Mouse (Mus musculus): ENCODE data around the gene Plxna2.

The Plxna2 gene

DNA sequence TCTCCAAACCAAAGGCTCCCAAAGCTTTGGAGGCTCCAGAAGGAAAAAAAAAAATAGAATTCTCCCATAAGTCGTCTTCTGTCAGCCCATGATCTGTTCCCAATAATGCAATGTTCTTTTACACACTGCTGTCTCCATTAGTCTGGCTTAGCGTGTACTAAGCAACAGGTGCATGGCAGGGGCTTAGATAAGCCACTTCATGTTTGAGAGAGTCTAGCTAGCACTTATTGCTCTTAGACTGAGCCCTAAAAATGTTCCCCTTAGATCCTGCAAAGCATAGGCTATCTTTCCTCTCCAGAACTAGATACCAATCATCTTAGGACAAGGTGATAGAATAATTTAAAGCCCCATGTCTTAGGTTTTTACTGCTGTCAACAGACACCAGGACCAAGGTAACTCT is 156.3 kb downstream of the Plxna2 start:
- no peak for DNase-seq (ENCODE audit: low read depth)

DNA sequence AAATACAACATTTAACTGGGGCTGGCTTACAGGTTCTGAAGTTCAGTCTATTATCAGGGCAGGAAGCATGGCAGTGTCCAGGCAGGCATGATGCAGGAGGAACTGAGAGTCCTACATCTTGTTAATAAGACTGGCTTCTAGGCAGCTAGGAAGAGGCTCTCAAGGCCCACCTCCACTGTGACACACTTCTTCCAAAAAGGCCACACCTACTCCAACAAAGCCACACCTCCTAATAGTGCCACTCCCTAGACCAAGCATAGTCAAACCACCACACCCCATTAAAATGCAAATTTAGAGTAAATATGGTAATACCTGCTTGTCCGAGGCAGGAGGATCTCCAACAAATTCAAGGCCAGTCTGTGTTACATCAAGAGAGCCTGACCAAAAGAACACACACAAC is 156.7 kb downstream of the Plxna2 start:
- no peak for DNase-seq (ENCODE audit: low read depth)

DNA sequence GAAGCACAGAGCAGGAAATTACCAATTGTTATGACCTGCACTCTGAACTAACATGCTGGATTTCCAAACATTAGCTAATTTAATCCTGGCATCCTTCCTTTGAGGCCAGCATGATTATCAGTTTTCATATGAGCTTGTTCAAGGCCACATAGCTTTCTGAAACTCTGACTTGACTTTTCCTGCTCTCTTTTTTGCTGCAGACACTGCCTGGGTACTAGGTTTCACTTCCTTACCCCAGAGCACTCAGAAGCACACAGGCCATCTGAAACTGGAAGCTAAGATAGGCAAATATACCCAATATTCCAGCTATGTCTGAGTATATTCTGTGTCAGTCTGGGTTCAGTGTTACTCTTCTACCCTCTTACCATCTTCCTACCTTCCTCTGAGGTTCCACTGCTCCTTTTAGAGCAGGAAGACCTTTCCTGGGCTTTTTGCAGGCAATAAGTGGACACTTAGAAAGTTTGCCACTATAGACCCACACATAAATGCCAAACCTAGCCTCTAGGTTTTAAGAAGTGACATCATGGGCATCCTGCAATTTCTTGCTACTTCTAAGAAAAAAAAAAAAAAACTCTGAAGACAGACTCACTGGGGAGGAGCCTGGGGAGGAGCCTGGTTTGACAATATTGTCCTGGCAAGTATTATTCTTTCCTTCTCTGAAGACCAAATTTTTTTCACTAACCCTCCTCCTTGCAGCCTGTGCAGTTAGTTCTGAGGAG is 157.8 kb downstream of the Plxna2 start:
- DNase-seq (ENCODE audit: low read depth): no peak

DNA sequence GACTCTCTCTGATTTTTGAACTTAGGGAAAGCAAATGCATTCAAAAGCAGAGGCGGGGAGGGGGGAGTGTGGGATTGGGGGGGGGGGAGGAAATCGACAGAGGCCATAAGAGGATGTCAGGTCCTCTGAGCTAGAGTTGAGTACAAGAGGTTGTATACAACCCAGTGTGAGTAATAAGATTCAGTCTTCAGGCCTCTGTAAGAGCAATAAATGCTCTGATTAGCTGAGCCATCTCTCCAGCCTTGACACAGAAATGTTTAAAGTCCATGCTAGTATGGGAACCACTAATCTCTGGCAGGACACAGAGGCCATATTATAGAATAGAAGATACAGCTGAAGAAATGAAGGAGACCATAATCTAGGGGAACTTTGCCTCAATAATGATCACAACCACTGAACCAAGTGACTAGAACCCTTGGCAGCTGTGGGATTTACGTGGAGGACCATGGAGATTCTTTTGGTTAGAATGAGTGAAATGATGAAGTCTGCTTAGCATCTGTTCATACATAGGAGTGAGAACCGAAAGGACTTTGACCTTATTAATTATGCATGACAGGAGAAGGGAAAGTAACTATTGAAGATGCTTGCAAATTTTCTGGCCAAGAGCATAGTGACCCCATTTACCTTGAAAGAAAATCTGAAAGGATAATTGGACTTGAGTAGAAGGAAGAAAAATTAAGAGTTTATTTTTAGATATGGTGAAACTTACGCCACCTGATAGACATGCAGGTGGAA is 158.7 kb downstream of the Plxna2 start:
- no peak for DNase-seq (ENCODE audit: low read depth)

DNA sequence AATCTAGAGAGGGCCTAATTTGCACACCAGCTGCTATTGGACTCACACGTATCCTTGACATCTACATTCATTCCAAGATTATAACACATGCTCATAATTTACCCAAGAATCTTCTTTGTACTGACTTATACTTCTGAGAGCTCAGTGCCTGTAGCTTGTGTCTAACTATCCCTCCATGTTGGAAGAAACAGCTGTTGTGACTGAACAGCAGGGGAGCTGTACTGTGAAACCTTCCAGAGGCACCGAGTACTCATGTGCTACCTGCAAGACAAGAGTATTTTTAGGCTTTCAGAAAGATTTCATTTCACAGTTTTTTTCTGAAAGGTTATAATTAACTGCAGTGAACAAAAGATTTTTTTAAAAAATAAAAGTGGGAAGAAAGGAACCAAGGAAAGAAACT is 159.6 kb downstream of the Plxna2 start:
- no peak for DNase-seq (ENCODE audit: low read depth)

DNA sequence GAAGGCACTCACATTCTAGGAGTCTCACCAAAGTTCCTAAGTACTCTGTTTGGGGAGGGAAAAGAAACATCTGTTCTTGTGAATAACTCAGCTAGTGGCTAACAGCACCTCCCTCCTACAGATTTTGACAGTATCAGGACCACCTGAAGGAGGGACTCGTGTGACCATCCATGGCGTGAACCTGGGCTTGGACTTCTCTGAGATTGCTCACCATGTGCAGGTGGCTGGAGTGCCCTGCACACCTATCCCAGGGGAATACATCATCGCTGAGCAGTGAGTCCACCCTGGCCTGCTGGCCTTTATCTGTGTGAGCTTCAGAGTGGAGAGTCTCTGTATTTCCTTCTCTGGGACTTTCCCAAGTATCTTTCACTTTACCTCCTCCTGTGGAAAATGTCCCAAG is 162.4 kb downstream of the Plxna2 start:
- no peak for DNase-seq (ENCODE audit: low read depth)

DNA sequence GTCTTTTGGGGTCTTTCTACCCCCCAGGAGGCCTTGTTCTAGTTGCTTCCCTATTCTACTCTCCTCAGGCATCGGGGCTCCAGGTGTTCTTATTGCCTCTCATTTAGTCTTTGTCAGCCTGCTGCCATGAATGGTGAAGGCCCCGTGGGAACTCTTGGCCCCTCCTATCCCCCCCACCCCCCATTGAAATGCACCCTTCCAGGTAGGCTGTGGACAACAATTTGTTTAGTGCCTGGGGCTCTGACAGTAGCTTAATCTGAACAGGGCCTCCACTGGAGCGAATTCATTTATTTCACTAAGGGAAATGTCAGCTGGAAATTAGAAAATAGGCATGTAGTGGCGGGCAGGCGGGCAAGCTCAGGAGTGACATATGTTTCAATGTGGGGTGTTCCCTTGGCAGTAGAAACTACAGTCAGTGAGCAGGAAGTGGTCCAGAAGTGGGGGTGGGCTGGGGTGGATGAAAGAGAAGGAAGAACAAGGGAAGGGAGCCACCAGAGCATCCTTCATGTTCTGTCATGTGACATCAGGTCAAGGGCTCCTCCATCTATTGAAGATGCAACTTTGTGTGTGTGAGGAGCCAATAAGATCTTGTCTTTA is 162.9 kb downstream of the Plxna2 start:
- DNase-seq (ENCODE audit: low read depth): no peak

DNA sequence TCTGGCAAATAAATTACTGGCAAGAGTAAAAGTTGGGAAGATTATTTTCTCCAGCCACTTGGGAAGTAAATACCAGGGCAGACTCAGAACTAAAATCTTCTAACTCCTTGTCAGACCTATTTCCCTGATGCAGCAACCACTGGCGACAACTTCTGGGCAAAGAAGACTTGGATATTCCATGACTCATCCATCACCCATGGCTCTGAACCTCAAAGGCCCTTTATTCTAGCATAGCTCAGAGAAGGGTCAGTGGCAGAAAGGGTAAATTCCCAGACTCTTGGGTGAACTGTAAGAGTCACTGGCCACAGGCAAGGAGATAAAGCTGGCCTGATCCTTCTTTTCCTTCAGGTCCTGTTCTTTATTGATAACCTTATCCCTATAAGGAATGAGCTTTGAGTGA is 163.5 kb downstream of the Plxna2 start:
- no peak for DNase-seq (ENCODE audit: low read depth)

DNA sequence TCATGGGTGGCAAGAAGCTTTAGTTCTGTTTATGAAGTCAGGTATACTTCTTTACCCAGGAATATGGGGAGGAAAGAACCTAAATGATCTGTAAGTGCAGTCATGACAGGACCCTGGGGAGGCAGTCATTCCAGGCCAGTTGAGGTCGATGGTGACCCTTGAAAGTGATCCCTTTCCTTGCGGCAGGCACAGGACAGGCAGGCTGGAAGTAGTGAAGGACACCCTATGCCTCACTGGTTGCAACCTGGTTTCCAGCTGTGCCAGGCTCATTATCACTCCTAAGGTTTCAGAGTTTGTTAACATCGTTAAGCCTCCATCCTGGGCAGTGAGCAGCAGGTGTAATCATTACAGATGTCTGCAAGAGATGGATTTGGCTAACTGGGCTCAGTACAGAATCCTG is 164.3 kb downstream of the Plxna2 start:
- DNase-seq (ENCODE audit: low read depth): no peak

DNA sequence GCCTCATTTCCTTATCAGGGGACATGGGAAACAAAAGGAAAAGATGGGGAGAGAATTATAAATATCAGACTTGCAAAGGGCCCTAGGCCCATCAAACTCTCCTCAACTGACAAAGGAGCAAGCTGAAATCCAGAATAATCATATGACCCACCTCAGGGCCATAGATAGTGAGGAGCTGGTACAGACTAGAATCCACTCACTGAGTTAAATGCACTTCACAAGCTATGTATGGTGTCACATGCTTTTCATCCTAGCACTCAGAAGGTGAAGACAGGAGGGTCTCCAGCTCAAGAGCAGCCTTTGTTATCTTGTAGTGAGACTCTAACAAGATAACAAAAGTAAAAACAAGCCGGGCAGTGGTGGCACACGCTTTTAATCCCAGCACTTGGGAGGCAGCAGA is 169.6 kb downstream of the Plxna2 start:
- no peak for DNase-seq (ENCODE audit: low read depth)

DNA sequence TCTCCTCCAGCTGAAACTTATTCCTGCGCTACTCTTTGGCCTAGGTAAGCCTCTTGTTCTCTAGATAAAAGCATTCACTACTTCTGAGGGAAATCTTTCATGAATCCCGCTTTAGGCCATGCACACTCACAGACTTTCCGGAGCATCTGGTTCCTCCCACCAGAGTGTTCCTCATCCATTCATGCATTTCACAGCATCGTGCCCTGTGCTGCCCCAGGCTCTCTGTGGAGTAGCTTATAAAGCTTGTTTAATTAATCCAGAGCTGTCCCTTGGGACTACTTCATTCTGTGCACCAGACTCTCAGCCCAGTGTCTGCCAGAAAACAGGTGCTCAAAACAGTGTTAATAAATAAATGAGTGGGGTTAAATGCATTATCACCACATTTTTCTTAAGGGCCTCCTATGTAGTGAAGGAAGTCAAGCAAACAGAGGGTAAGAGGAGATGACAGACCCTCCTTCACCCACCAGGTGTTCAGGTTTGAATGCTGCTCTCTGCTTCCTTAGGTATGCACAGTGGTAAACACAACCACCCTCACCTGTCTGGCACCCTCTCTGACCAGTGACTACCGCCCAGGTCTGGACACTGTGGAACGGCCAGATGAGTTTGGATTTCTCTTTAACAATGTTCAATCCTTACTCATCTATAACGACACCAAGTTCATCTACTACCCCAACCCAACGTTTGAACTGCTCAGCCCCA is 175.4 kb downstream of the Plxna2 start:
- DNase-seq (ENCODE audit: low read depth): no peak

DNA sequence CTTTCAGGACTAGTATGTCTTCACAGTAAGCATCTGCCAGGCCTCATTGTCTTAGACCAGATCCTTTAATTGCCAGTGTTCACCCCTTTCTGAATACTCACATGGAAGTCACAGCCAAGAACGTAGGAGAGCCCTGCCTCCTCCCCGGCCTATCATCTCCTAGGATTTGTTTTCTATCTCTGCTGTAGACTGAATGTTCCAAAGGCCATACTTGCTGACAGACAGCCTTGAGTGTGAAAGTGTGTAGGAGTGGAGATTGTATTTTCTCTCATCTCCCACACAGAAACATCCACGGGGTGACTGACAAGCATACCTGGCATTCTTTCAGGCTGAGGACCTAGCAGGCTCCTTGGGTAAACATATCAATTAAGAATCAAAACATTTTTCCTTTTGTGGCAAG is 177.3 kb downstream of the Plxna2 start:
- no peak for DNase-seq (ENCODE audit: low read depth)

DNA sequence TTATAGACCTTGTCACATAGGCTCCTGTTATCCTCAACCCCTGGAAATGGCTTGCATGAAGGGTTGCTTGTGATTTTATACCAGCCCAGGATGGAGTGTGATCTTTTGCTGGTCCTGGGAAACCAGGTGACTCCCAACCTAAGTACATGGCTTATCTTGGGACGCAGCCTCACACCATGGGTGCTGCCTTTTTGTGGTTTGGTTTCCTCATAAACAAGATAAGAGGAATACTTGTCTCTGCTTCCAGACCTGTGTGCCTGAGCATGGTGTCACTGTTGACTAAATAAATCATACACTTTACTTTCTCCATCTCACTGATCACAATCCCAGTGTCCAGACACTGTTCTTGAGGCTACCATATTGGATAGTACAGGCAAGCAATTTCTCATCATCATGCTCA is 179.8 kb downstream of the Plxna2 start:
- DNase-seq (ENCODE audit: low read depth): no peak

DNA sequence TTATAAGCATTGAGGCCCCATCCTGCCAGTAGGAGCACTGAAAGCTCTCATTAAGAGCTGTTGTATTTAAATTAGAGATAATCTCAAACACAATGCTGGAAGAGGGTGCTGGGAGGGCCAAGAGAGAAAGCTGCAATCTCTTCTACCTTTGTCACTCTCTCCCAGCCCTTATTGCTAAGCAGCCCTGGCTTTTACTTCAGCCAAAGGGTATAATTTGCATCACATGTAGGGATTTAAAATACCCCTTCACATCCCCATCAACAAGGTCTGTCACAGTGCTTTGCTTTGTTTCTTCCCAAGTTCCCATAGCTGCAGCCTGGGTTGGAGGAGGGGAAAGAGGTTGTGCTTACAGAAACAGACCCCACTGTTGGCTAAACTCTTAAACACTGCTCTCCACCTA is 180.5 kb downstream of the Plxna2 start:
- DNase-seq (ENCODE audit: low read depth): no peak

DNA sequence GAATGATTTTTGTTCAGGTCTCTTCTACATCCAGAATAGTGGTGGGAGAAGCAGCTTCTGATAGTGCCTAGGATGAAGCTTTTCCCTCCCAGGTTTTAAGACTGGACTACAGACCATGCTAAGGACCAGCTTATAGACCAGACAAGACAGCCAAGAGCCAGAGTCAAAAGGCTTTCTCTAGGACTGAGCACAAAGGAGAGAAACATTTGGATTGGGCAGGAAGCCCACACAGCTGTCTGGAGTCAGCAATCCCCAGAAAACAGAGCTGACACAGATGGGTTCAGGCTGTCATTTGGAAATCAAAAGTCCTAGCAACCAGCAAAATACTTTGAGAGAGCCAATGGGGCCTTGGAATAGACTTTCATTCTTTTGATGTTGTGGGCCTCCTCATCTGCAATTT is 190.2 kb downstream of the Plxna2 start:
- no peak for DNase-seq (ENCODE audit: low read depth)

DNA sequence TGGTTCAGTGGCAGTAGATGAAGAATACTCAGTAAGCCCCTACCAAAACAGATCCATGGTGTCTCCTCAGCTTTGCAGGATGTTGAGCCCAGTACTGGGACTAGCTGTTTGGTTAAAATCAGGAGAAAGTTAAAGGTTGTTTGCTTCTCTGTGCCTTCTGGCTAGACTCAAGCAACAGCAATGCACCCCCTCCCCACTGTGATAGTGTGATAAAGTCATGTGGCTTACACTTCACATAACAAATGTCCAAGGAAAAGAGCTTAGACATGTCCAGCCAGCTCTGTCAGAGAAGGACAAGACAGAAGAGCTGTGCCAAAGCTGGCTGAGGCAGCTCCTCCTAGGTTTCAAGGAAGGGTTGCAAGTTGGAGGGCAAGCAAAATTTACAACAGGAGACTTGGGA is 190.7 kb downstream of the Plxna2 start:
- no peak for DNase-seq (ENCODE audit: low read depth)

DNA sequence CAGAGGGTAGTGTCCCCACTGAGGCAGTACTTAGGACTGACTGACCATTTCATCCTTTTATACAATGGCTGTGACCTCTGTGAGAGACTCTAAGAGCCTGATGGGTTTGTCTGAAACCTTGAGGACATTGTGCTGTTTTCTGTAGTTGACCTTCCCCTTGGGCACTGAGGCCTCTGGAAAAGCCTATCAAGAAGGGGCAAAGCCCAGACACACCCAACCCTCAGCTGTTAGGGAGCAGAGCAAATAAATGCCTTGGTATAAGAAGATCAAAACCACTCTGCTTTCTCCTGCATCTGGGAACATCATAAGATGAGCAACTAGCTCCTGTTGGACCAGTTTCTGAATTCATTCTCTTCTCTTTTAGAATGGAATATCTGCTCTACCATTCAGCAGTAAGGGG is 191.6 kb downstream of the Plxna2 start:
- DNase-seq (ENCODE audit: low read depth): no peak

DNA sequence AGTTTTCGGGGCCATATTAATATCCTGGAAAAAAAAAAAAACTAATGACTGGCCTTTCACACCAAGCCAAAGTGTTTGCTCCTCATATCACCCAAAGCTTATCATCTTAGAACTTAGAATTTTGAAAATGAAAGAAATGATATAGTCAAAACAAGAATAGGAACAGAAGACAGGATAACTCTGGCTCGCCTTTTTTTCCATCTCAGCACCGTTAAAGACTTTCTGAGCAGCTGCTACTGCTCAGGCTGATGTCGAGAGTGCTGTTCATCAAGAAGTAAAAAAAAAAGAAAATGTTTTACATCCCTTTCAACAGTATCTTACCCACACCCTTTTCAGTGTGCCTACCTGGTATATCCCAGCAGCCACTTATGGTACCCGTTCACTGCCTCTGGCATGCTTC is 196.2 kb downstream of the Plxna2 start:
- no peak for DNase-seq (ENCODE audit: low read depth)

DNA sequence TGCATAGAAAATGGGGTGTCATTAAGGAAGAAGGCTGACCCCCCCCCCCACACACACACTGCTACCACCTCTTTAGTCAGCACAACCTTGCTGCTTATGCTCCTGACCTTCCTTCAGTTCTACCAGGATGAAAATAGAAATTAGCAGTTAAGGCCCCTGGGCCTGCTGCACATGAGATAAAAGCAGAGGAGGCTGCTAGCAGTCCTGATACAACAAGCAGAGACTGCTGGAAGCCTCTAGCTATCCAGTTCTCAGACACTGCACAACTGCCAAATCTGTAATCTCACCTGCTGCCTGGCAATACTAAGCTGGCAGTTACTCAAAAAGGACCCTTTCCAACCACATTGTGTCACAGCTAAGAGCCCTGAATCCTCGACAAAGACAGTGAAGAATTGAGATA is 197.5 kb downstream of the Plxna2 start:
- no peak for DNase-seq (ENCODE audit: low read depth)

DNA sequence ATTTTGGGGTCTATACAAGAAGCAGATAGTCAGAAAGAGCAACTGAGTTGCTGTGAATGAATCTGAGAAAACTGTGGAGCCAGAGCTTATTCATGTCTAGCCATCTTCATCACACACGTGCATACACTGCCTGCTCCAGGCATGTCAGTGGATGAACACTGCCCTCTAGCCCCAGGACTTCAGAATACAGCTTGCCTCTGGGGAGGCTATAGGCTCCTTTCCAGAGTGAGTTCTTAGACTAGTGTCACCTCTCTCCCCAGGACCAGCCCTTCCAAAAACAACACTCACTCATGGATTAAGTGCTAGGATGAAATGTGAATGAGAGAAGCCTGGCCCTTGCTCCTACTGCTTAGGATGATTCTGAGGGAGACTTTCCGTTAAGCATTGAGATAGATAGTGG is 198.9 kb downstream of the Plxna2 start:
- DNase-seq (ENCODE audit: low read depth): peak; percentile 25

DNA sequence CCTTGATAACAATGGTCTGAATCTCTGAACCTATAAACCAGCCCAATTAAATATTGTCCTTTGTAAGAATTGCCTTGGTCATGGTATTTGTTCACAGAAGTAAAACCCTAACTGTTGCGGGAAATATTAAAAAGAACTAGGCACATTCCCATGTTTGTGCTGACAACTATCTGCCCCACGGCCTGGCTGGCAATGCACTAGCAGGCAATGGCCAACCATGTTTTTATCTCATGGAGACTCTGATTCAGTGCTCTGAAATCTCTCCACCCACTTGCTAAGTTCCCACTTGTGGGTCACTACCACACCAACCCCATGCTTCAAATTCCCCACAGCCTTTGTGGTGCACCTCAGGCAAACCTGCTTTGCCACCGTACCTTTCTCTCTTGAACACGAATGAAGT is 202.9 kb downstream of the Plxna2 start:
- no peak for DNase-seq (ENCODE audit: low read depth)

DNA sequence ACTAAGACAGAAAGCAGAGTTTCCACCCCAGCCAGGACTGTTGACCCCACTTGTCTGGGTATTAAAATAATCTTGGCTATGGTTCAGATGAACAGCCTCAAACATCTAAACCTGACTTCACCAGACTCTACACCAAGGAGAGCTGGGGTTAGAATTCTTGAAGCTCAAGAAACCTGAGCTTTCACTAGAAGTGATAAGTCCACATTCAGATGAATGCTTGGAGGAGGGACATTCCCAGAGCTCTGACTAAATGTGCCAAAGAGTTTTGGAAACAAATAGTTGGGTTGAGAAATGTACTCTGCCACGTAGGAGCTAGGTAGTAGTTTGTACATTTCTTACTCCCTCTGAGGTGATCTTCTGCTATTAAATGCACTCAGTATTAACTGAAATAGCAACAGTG is 203.7 kb downstream of the Plxna2 start:
- DNase-seq (ENCODE audit: low read depth): no peak

DNA sequence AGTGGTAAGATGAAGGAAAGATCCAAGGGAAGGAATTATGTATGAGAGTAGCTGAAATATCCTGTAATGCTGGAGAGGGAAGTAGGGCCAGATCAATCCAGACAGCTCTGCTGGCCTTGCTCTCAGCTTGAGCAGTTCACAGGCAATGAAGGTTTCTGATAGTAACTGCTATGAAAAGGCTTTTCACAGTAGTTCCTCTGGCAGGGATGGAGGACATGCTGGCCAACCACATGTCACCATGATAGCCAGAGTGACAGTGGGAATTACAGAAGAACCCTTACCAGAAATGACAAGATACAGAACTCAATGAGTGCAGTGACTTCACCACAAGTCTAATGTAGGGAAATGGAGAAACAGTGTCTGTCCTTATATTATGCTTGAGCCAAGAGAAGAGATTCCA is 210.3 kb downstream of the Plxna2 start:
- DNase-seq (ENCODE audit: low read depth): no peak

All from induced T-regulatory cell, adult 2 months (primary cell).